Mouse (Mus musculus): ENCODE data around the gene Cenpm. TPM values are rescaled to one million over a fixed set of nuclear protein-coding genes. Genes with fewer than 3 reads are reported as not detected.
"Not testable (repeated sequence)": the region's sequence is repeated elsewhere in the genome, so short reads cannot be mapped to it uniquely, and the experiment has no call there.

Cenpm gene
- polyA plus RNA-seq, 1 experiment: 16.1 TPM

GRCm38 (mm10) chr15:82247131-82247776, 2.7 kb upstream of the Cenpm start:
- H3K4me1 ChIP-seq (ENCODE audit: control insufficient read depth, insufficient read depth, low read length): no peaks in the 10 kb centered on the region; the same call in 1 of the 2 replicates
- H3K4me3 ChIP-seq (ENCODE audit: insufficient read depth, low read length): no peak overlapping the region
- TF ChIP-seq CTCF (IDR thresholded peaks at IDR 0.05; ENCODE audit: borderline replicate concordance, insufficient read depth, low read length) (no peak), POLR2A (IDR thresholded peaks at IDR 0.05; ENCODE audit: low read depth, low read length) (no peak)
- H3K27ac ChIP-seq (ENCODE audit: insufficient read depth, low read length): no peak overlapping the region

DNA sequence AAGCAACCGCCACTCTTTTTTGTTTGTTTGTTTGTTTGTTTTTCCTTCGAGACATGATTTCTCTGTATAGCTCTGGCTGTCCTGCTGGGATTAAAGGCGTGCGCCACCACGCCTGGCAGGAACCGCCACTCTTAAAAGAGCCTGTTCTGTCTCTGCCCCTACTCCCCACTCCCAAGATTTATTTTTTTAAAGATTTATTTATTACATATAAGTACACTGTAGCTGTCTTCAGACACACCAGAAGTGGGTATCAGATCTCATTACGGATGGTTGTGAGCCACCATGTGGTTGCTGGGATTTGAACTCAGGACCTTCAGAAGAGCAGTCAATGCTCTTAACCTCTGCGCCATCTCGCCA, 235 bp upstream of the Cenpm start:
- not testable (repeated sequence) for H3K27ac ChIP-seq (ENCODE audit: insufficient read depth, low read length); H3K4me1 ChIP-seq (ENCODE audit: control insufficient read depth, insufficient read depth, low read length)
- peak overlapping the region; percentile 57 for H3K4me3 ChIP-seq (ENCODE audit: insufficient read depth, low read length)

GRCm38 (mm10) chr15:82243742-82244114, 820 bp downstream of the Cenpm start:
- TF ChIP-seq POLR2A (IDR thresholded peaks at IDR 0.05; ENCODE audit: low read depth, low read length): no peak
- Histone ChIP-seq H3K27ac (ENCODE audit: insufficient read depth, low read length) (no peak overlapping the region), H3K4me1 (ENCODE audit: control insufficient read depth, insufficient read depth, low read length) (no peaks in the 10 kb centered on the region; the same call in 1 of the 2 replicates), H3K4me3 (ENCODE audit: insufficient read depth, low read length) (peak overlapping the region; percentile 67)

- Histone ChIP-seq H3K27ac (ENCODE audit: insufficient read depth, low read length) (no peak overlapping the region), H3K4me1 (ENCODE audit: control insufficient read depth, insufficient read depth, low read length) (no peaks in the 10 kb centered on the region; the same call in 1 of the 2 replicates), H3K4me3 (ENCODE audit: insufficient read depth, low read length) (peak overlapping the region; percentile 67)
- TF ChIP-seq CTCF (IDR thresholded peaks at IDR 0.05; ENCODE audit: borderline replicate concordance, insufficient read depth, low read length) (no peak), POLR2A (IDR thresholded peaks at IDR 0.05; ENCODE audit: low read depth, low read length) (no peak)
These were observed 1.2 kb downstream of the Cenpm start for GRCm38 (mm10) chr15:82243311-82243710.

- Histone ChIP-seq H3K4me3 (ENCODE audit: insufficient read depth, low read length) (no peak overlapping the region), H3K27ac (ENCODE audit: insufficient read depth, low read length) (no peak overlapping the region), H3K4me1 (ENCODE audit: control insufficient read depth, insufficient read depth, low read length) (no peaks in the 10 kb centered on the region)
- TF ChIP-seq POLR2A (IDR thresholded peaks at IDR 0.05; ENCODE audit: low read depth, low read length): no peak
- TF ChIP-seq CTCF (IDR thresholded peaks at IDR 0.05; ENCODE audit: borderline replicate concordance, insufficient read depth, low read length): peak; percentile 90
These were observed 8.0 kb downstream of the Cenpm start for GRCm38 (mm10) chr15:82236565-82236964.

DNA sequence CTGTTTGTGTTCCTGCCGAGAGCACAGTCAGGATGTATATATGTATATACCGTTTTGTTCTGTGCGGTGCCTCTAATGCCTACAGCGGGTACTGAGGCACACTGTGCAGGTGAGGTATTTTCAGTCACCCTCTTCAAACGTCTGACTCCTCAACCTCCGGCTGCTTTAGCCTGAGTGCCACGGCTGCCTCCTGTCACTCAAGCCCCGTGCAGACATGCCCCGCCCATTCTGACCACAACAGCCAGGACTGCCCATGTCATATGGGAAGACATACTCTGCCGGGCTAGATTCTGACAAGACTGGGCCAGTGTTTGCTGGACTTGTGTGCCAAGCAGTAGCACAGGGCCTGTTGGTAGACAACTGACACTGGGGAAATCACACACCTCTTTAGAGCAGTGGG, 8.9 kb downstream of the Cenpm start:
- TF ChIP-seq CTCF (IDR thresholded peaks at IDR 0.05; ENCODE audit: borderline replicate concordance, insufficient read depth, low read length) (no peak), POLR2A (IDR thresholded peaks at IDR 0.05; ENCODE audit: low read depth, low read length) (no peak)
- Histone ChIP-seq H3K4me3 (ENCODE audit: insufficient read depth, low read length) (no peak overlapping the region), H3K27ac (ENCODE audit: insufficient read depth, low read length) (no peak overlapping the region), H3K4me1 (ENCODE audit: control insufficient read depth, insufficient read depth, low read length) (no peaks in the 10 kb centered on the region)

- no peak overlapping the region for H3K4me3 ChIP-seq (ENCODE audit: insufficient read depth, low read length)
- no peaks in the 10 kb centered on the region for H3K4me1 ChIP-seq (ENCODE audit: control insufficient read depth, insufficient read depth, low read length)
- TF ChIP-seq CTCF (IDR thresholded peaks at IDR 0.05; ENCODE audit: borderline replicate concordance, insufficient read depth, low read length) (no peak), POLR2A (IDR thresholded peaks at IDR 0.05; ENCODE audit: low read depth, low read length) (no peak)
- no peak overlapping the region for H3K27ac ChIP-seq (ENCODE audit: insufficient read depth, low read length)
These were observed 11.9 kb downstream of the Cenpm start for GRCm38 (mm10) chr15:82232651-82233050.

GRCm38 (mm10) chr15:82231591-82232378, 12.8 kb downstream of the Cenpm start:
- TF ChIP-seq CTCF (IDR thresholded peaks at IDR 0.05; ENCODE audit: borderline replicate concordance, insufficient read depth, low read length): no peak
- TF ChIP-seq POLR2A (IDR thresholded peaks at IDR 0.05; ENCODE audit: low read depth, low read length): no peak
- Histone ChIP-seq H3K4me1 (ENCODE audit: control insufficient read depth, insufficient read depth, low read length) (no peaks in the 10 kb centered on the region), H3K27ac (ENCODE audit: insufficient read depth, low read length) (no peak overlapping the region), H3K4me3 (ENCODE audit: insufficient read depth, low read length) (no peak overlapping the region)

GRCm38 (mm10) chr15:82231100-82231499, 13.4 kb downstream of the Cenpm start:
- Histone ChIP-seq H3K4me3 (ENCODE audit: insufficient read depth, low read length) (no peak overlapping the region), H3K27ac (ENCODE audit: insufficient read depth, low read length) (no peak overlapping the region), H3K4me1 (ENCODE audit: control insufficient read depth, insufficient read depth, low read length) (no peaks in the 10 kb centered on the region)
- TF ChIP-seq POLR2A (IDR thresholded peaks at IDR 0.05; ENCODE audit: low read depth, low read length) (0 out of 2 replicates have a peak, but pooled peaks have one; percentile 7), CTCF (IDR thresholded peaks at IDR 0.05; ENCODE audit: borderline replicate concordance, insufficient read depth, low read length) (no peak)

DNA sequence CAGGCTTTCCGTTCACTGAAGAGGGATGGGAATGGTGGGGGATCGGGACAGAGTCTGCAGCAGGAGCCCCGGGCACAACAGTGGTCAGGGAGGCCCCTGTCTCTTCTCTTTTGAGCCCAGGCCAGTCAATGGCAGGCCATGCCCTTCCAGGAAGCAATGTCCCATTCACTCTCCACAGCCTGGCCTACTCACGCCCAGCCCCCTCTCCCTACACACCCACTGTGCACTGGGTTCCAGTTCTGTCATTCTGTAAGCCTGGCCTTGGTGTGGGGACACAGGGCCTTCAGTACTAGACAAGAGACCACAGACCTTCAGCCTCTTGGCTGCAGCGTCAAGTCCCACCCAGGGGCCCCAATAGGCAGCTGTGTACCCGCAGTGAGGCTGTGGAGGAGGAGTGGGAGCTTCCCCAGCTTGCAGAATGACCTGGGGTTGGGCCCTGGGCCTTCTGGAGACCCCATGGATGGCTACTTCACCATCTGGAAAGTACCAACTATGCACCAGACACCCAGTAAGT, 14.4 kb downstream of the Cenpm start:
- Histone ChIP-seq H3K27ac (ENCODE audit: insufficient read depth, low read length) (no peak overlapping the region), H3K4me1 (ENCODE audit: control insufficient read depth, insufficient read depth, low read length) (no peaks in the 10 kb centered on the region), H3K4me3 (ENCODE audit: insufficient read depth, low read length) (no peak overlapping the region)
- TF ChIP-seq CTCF (IDR thresholded peaks at IDR 0.05; ENCODE audit: borderline replicate concordance, insufficient read depth, low read length) (no peak), POLR2A (IDR thresholded peaks at IDR 0.05; ENCODE audit: low read depth, low read length) (no peak)

Data from embryonic fibroblast, embryonic 13.5 days (primary cell).